Mouse (Mus musculus) CH12.LX (cell line): ENCODE measurements at regions not wholly inside any gene's neighbourhood (a gene's known extent, or its start where the extent isn't known, plus 50 kb on each side); places are given as distances from the start of the nearest gene placed in this dataset.

ENCODE experiments used
- E2F4 ChIP-seq: IDR thresholded peaks from 2 replicates; pipeline ENCODE4 v1.6.1; 2011; ENCODE audit warnings: low read depth, low read length, improper control_type of control experiment; ENCODE audit not compliant: insufficient replicate concordance
- MAZ ChIP-seq: IDR thresholded peaks from 2 replicates; pipeline ENCODE4 v1.6.1; 2012; ENCODE audit warnings: low read depth, mild to moderate bottlenecking, inconsistent platforms, low read length, improper control_type of control experiment, moderate library complexity
- TCF12 ChIP-seq: IDR thresholded peaks from 2 replicates; pipeline ENCODE4 v1.6.1; 2014; ENCODE audit warnings: low read depth, mild to moderate bottlenecking, inconsistent platforms, low read length, improper control_type of control experiment
- USF1 ChIP-seq: IDR thresholded peaks from 2 replicates; pipeline ENCODE4 v1.6.1; 2014; ENCODE audit warnings: low read depth, mild to moderate bottlenecking, inconsistent platforms, low read length, improper control_type of control experiment
- ZNF384 ChIP-seq: IDR thresholded peaks from 2 replicates; pipeline ENCODE4 v1.6.1; 2012; ENCODE audit warnings: low read depth, low read length, improper control_type of control experiment, inconsistent platforms

DNA sequence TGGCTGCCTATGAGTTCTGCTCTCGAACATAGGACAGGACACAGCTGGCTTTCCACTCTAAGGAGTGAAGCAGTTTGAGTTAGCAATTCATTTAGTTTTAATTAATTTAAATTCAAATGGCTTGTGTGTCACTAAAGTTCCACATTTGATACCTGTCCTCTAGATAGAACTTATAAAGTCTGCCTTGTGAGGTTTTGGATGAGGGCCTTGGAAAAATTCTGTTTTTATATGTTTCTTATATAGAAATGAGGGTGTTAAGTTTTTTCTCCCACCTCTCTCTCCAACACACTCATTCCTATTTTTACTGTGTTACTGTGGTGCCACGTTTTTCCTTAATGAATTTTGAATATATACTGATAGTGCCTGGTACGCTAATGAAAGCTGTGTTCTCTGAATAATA, 371.3 kb upstream of the Lcorl start:
- TF ChIP-seq ZNF384 (no peak), E2F4 (no peak), USF1 (no peak), MAZ (no peak), TCF12 (no peak)
